Mouse (Mus musculus) layer of hippocampus, adult 8-10 months (tissue): Measurements from ENCODE around the gene Gars. TPM values are rescaled to one million over a fixed set of nuclear protein-coding genes. Genes with fewer than 3 reads are reported as not detected.

ENCODE experiments used
- DNase-seq, 2 experiments: peaks; one replicate each; pipeline ENCODE4 v3.0.0; 2022; ENCODE audit warnings: low spot score in 2 of 2
- total RNA-seq, 4 experiments: library from RNA; stranded (reverse); gene quantifications; 2 replicates each; pipeline ENCODE4 v1.2.4; 2022

Gene Gars
- total RNA-seq, 4 experiments from 2014 or later = 125 to 137 (median 130) TPM

GRCm38 (mm10) chr6:55091396-55091795 lies 53.6 kb downstream of the Gars start:
- DNase-seq = no peak

GRCm38 (mm10) chr6:55093431-55094146 lies 55.8 kb downstream of the Gars start:
- no peak for DNase-seq

- DNase-seq = no peak
Measured at GRCm38 (mm10) chr6:55098030-55098429, 60.2 kb downstream of the Gars start.

- DNase-seq = no peak
Measured at GRCm38 (mm10) chr6:55098603-55099002, 60.8 kb downstream of the Gars start.

- DNase-seq = no peak
Measured at GRCm38 (mm10) chr6:55108358-55108757, 70.6 kb downstream of the Gars start.

GRCm38 (mm10) chr6:55117325-55118109 lies 79.7 kb downstream of the Gars start:
- no peak for DNase-seq

- DNase-seq = no peak
Measured at GRCm38 (mm10) chr6:55123056-55123455, 85.2 kb downstream of the Gars start.

GRCm38 (mm10) chr6:55126576-55126975 lies 88.8 kb downstream of the Gars start:
- DNase-seq = no peak

- DNase-seq = no peak
Measured at GRCm38 (mm10) chr6:55128391-55128790, 90.6 kb downstream of the Gars start.

Other genes starting within 250 kb of the Gars start
- gene Znrf2, start 221.1 kb upstream of the Gars start, total RNA-seq = 10 to 100 TPM; 20.1 to 33.5 (median 22.8) TPM
- 1 to 10 TPM; 4.7 to 7.6 (median 6.2) TPM for gene Nod1, start 65.4 kb upstream of the Gars start, total RNA-seq
- 10 to 100 TPM; 30.2 to 38.7 (median 34.5) TPM for gene Ggct, start 45.1 kb upstream of the Gars start, total RNA-seq
- 1 to 10 TPM; 4.0 to 5.9 (median 5.3) TPM for gene Crhr2, start 95.0 kb downstream of the Gars start, total RNA-seq
- 1 to 10 TPM; 1.2 to 6.0 (median 3.1) TPM for gene Inmt, start 137.0 kb downstream of the Gars start, total RNA-seq
- 10 to 100 TPM; 11.9 to 13.8 (median 12.8) TPM for gene Mindy4, start 165.4 kb downstream of the Gars start, total RNA-seq